Mouse (Mus musculus) common myeloid progenitor, adult 5-6 weeks (primary cell): Measurements from ENCODE around the gene Slc27a4. TPM values are rescaled to one million over a fixed set of nuclear protein-coding genes. Genes with fewer than 3 reads are reported as not detected.

ENCODE experiments used
- ATAC-seq: replicated peaks from 2 replicates; pipeline ENCODE4 v1.8.0; 2016; ENCODE audit warnings: low read depth, mild to moderate bottlenecking, moderate TSS enrichment, inconsistent platforms; ENCODE audit not compliant: poor library complexity, severe bottlenecking
- total RNA-seq: library from RNA; stranded (forward); fragments of 200-1000, 187-1606 nt; gene quantifications from 2 replicates; pipeline ENCODE4 v1.2.3, GENCODE M21; 2017

Gene Slc27a4
- total RNA-seq, 1 experiment from 2014 or later = 3.3 TPM

GRCm38 (mm10) chr2:29819363-29819762 is 16.9 kb downstream of the Slc27a4 start:
- ATAC-seq = no peak

- ATAC-seq = peak; percentile 71
Measured at GRCm38 (mm10) chr2:29820025-29820817, 17.8 kb downstream of the Slc27a4 start, which contains the start of gene Urm1. Gene Urm1 (plus strand): TSS chr2:29820075.

- ATAC-seq = peak; percentile 12; the same call in 1 of the 2 replicates
Measured at GRCm38 (mm10) chr2:29826318-29826925, 24.0 kb downstream of the Slc27a4 start.

- peak; percentile 98 for ATAC-seq
Measured at GRCm38 (mm10) chr2:29826926-29827708, 24.7 kb downstream of the Slc27a4 start.

GRCm38 (mm10) chr2:29827709-29828024 is 25.2 kb downstream of the Slc27a4 start:
- 0 out of 2 replicates have a peak, but pooled peaks have one; percentile 3 for ATAC-seq

- no peak for ATAC-seq
Measured at GRCm38 (mm10) chr2:29831106-29831505, 28.7 kb downstream of the Slc27a4 start.

- ATAC-seq = no peak
Measured at GRCm38 (mm10) chr2:29833796-29834195, 31.4 kb downstream of the Slc27a4 start.

GRCm38 (mm10) chr2:29835391-29835899 is 33.0 kb downstream of the Slc27a4 start:
- ATAC-seq = no peak

GRCm38 (mm10) chr2:29839460-29839859 is 37.0 kb downstream of the Slc27a4 start:
- no peak for ATAC-seq

GRCm38 (mm10) chr2:29843231-29844105 is 41.0 kb downstream of the Slc27a4 start:
- no peak for ATAC-seq

- no peak for ATAC-seq
Measured at GRCm38 (mm10) chr2:29844115-29844514, 41.7 kb downstream of the Slc27a4 start.

GRCm38 (mm10) chr2:29844661-29845060 is 42.2 kb downstream of the Slc27a4 start:
- ATAC-seq = no peak

GRCm38 (mm10) chr2:29845636-29846035 is 43.2 kb downstream of the Slc27a4 start:
- no peak for ATAC-seq

- ATAC-seq = no peak
Measured at GRCm38 (mm10) chr2:29846061-29846853, 43.8 kb downstream of the Slc27a4 start.

- no peak for ATAC-seq
Measured at GRCm38 (mm10) chr2:29846911-29847310, 44.5 kb downstream of the Slc27a4 start.

GRCm38 (mm10) chr2:29849041-29849440 is 46.6 kb downstream of the Slc27a4 start:
- no peak for ATAC-seq

- ATAC-seq = no peak
Measured at GRCm38 (mm10) chr2:29849841-29850480, 47.5 kb downstream of the Slc27a4 start.

GRCm38 (mm10) chr2:29852957-29853485 is 50.6 kb downstream of the Slc27a4 start:
- no peak for ATAC-seq
